Mouse (Mus musculus) heart, adult 2 months (tissue): ENCODE measurements around the gene Agrp. TPM values are rescaled to one million over a fixed set of nuclear protein-coding genes. Genes with fewer than 3 reads are reported as not detected.

Experiments
- DNase-seq, 2 experiments: peaks; one replicate each; pipeline ENCODE4 v3.0.0; 2021
- H3K27ac ChIP-seq: fragments of 200-600 bp; 2 replicates; pipeline ENCODE4 v1.8.1; 2022
- H3K27me3 ChIP-seq: fragments of 200-500 bp; 2 replicates; pipeline ENCODE4 v1.6.1; 2012; ENCODE audit warnings: mild to moderate bottlenecking, low read length, inconsistent platforms, mixed read lengths; ENCODE audit not compliant: control insufficient read depth, insufficient read depth
- H3K36me3 ChIP-seq: fragments of 200-500 bp; 2 replicates; pipeline ENCODE4 v1.6.1; 2012; ENCODE audit warnings: low read length, inconsistent platforms; ENCODE audit not compliant: control insufficient read depth, insufficient read depth
- H3K4me1 ChIP-seq: fragments of 200-500 bp; 2 replicates; pipeline ENCODE4 v1.6.1; 2011; ENCODE audit warnings: low read length; ENCODE audit not compliant: control insufficient read depth, insufficient read depth
- H3K4me3 ChIP-seq: fragments of 200-600 bp; 2 replicates; pipeline ENCODE4 v1.8.1; 2022
- H3K79me2 ChIP-seq: fragments of 200-500 bp; replicated peaks from 2 replicates; pipeline ENCODE4 v1.6.1; 2012; ENCODE audit warnings: mild to moderate bottlenecking, inconsistent platforms, low read length, moderate library complexity, mixed read lengths; ENCODE audit not compliant: control insufficient read depth, insufficient read depth
- H3K9ac ChIP-seq: fragments of 200-500 bp; 2 replicates; pipeline ENCODE4 v1.6.1; 2012; ENCODE audit warnings: low read depth, mild to moderate bottlenecking, control low read depth, inconsistent platforms, low read length, mixed read lengths
- CTCF ChIP-seq: fragments of 200-600 bp; IDR thresholded peaks from 2 replicates; pipeline ENCODE4 v1.8.1; 2022; ENCODE audit warnings: antibody characterized with exemption, mild to moderate bottlenecking, moderate library complexity
- EP300 ChIP-seq: fragments of 200-500 bp; IDR thresholded peaks from 2 replicates; pipeline ENCODE4 v1.6.1; 2011; ENCODE audit warnings: low read depth, low read length, control low read depth; ENCODE audit not compliant: insufficient read depth
- POLR2A ChIP-seq: fragments of 200-500 bp; IDR thresholded peaks from 2 replicates; pipeline ENCODE4 v1.6.1; 2011; ENCODE audit warnings: mild to moderate bottlenecking, low read depth, low read length, control low read depth; ENCODE audit not compliant: insufficient read depth
- whole genome bisulfite sequencing: fragments of 180-500 bp; shearing (Covaris S2); methylation state at CpG from one replicate; pipeline ENCODE4 v1.1.7; 2018; 5-methylcytosine and 5-hydroxymethylcytosine counted together
- intact Hi-C: fragments of 180-260 bp; cut with DNase I; formaldehyde crosslinking; loops from one replicate; pipeline ENCODE4 v1.15.1; 2025
- polyA plus RNA-seq: library from polyadenylated mRNA; depleted of rRNA; stranded (reverse); fragments of >200 nt; gene quantifications from 2 replicates; pipeline ENCODE4 v1.2.3, GENCODE M21; 2012
- total RNA-seq, 2 experiments: library from RNA; stranded (reverse); gene quantifications; 2 replicates each; pipeline ENCODE4 v1.2.3; 2021

Agrp gene
- total and polyA plus RNA-seq, 3 experiments: 0.31 TPM; not detected in 2

- Histone ChIP-seq H3K9ac (no peak overlapping the region), H3K27ac (no peak overlapping the region), H3K4me3 (no peak overlapping the region), H3K27me3 (no peaks in the 10 kb centered on the region), H3K36me3 (no peaks in the 10 kb centered on the region), H3K79me2 (no peaks in the 10 kb centered on the region), H3K4me1 (peaks cover 3% of the 10 kb centered on the region; the same call in 1 of the 2 replicates)
- intact Hi-C loops: no loop called here
- TF ChIP-seq EP300: no peak
- TF ChIP-seq POLR2A: no peak
- TF ChIP-seq CTCF: no peak
- 76% methylated on average over 5 of the region's 5 CpGs for WGBS
- DNase-seq: no peak
Observed at GRCm38 (mm10) chr8:105601301-105601700, 35.9 kb downstream of the Agrp start.

DNA sequence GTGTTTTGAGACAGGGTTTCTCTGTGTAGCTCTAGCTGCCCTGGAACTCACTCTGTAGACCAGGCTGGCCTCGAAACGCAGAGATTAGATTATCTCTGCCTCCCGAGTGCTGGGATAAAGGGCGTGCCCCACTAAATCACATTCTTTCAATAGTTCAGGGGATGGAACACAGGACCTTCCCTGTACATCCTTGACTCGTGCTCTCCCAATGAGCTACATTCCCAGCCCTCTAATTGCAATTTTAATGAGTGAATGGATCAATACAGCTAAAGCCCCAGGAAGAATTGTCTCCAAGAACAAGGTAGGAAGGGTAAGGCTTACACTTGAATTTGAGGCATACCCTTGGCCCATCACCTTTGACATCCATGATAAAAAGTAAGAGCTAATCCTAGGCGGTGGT is 38.4 kb downstream of the Agrp start:
- intact Hi-C loops: no loop called here
- H3K4me3 ChIP-seq: no peak overlapping the region

DNA sequence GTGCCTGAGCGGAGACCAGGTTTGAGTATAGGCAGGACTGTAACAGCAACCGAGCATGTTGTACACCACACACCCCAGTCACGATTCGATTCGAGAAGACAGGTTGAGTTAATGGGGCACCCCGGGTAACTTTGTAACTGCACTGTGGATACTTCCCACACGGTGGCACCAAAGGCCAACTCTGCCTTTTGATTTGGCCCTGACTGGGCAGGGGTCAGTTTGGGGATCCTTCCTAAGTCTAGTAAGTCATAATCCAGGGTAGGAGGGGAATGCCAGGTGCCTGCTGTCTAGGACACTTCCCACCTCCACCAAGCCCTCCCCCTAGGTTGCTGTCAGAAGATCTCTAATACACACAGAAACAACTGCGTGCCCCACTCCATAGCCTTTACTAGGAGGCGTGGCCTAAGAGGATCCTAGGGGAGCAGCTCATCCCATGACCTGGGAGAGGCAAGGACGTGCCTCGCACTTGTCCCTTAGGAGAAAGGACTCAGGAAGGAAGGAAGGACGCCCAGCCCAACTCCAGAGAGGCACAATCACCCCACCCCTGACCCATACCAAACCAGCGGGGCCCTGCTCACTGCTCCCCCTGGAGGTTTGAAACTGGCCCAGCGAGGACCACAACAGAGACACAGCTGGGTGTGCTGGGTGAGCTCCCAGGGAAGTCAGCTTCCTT is 40.7 kb downstream of the Agrp start:
- Histone ChIP-seq H3K9ac (peak overlapping the region; percentile 55), H3K79me2 (no peaks in the 10 kb centered on the region), H3K27ac (peak overlapping the region; percentile 88), H3K4me1 (peaks cover 4% of the 10 kb centered on the region), H3K27me3 (no peaks in the 10 kb centered on the region), H3K36me3 (no peaks in the 10 kb centered on the region; the same call in 1 of the 2 replicates), H3K4me3 (peak overlapping the region; percentile 33; the same call in 1 of the 2 replicates)
- WGBS: 7% methylated on average over 14 of the region's 14 CpGs
- TF ChIP-seq CTCF (peak; percentile 65), POLR2A (peak; percentile 59), EP300 (peak; percentile 94)
- intact Hi-C loops: loop anchor here (1.0 to 2.0 kb wide), 2 partner anchors 30 to 40 kb away; partner anchors contain the start of genes Agrp, Atp6v0d1 and Ctcf
- peak; percentile 88 to 89 for DNase-seq

More for the DNA sequence above, 38.4 kb downstream of the Agrp start:
- WGBS: 64% methylated on average over 6 of the region's 6 CpGs
- DNase-seq: no peak
- Histone ChIP-seq H3K79me2 (no peaks in the 10 kb centered on the region), H3K9ac (no peak overlapping the region), H3K27me3 (no peaks in the 10 kb centered on the region), H3K36me3 (no peaks in the 10 kb centered on the region; the same call in 1 of the 2 replicates), H3K27ac (no peak overlapping the region), H3K4me1 (peaks cover 4% of the 10 kb centered on the region)
- no peak for TF ChIP-seq POLR2A
- TF ChIP-seq CTCF: no peak

DNA sequence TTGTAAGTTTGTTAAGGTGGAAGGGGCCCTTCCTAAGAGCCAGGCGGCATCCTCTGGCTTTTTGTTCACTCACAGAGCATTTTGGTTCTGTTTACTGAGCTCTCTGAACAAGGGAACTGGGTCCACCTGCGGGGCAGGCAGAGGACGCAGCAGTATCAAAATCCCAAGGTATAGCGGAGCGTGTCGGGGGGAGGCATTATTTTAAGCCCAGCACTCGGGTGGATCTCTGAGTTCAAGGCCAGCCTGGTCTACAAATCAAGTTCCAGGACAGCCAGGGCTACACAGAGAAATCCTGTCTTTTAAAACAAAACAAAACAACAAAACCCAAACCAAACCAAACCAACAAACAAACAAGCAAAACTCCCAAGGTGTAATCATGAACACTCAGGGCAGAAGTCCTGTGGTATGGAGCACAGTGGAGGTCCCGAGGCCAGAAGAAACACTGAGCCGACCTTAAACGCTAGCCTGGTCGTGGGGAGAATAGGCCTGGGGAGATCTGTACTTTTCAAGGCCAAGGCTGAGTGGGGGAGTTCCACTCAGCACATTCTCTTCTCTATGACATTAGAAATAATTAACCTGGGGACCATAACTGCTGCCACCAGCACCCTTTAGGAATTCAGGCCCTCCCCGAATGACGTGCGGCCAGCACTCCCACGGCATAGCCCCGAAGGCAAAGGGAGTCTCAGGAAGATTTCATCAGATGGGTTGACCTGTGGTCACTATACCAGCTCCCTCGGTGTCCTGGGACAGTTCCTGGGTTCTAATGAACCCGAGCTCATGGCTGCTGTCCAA is 42.5 kb downstream of the Agrp start:
- peak; percentile 17 to 40 for DNase-seq
- TF ChIP-seq POLR2A: 0 out of 2 replicates have a peak, but pooled peaks have one; percentile 21
- TF ChIP-seq EP300: no peak
- no peak for TF ChIP-seq CTCF
- Histone ChIP-seq H3K9ac (peak overlapping the region; percentile 64), H3K4me1 (peaks cover 4% of the 10 kb centered on the region), H3K27ac (peak overlapping the region; percentile 88), H3K79me2 (no peaks in the 10 kb centered on the region), H3K4me3 (peak overlapping the region; percentile 40), H3K36me3 (no peaks in the 10 kb centered on the region; the same call in 1 of the 2 replicates), H3K27me3 (no peaks in the 10 kb centered on the region)
- intact Hi-C loops: no loop called here
- WGBS: 48% methylated on average over 18 of the region's 18 CpGs

- Histone ChIP-seq H3K9ac (peak overlapping the region; percentile 64), H3K4me3 (peak overlapping the region; percentile 40), H3K27me3 (no peaks in the 10 kb centered on the region), H3K27ac (peak overlapping the region; percentile 88), H3K36me3 (no peaks in the 10 kb centered on the region; the same call in 1 of the 2 replicates), H3K79me2 (no peaks in the 10 kb centered on the region), H3K4me1 (peaks cover 4% of the 10 kb centered on the region)
- 19% methylated on average over 15 of the region's 15 CpGs for WGBS
- DNase-seq: peak; percentile 70 to 77
- intact Hi-C loops: no loop called here
- TF ChIP-seq CTCF (no peak), POLR2A (peak; percentile 59; the same call in 1 of the 2 replicates), EP300 (0 out of 2 replicates have a peak, but pooled peaks have one; percentile 8)
Observed at GRCm38 (mm10) chr8:105593859-105594258, 43.3 kb downstream of the Agrp start.

GRCm38 (mm10) chr8:105592431-105592830 is 44.8 kb downstream of the Agrp start:
- Histone ChIP-seq H3K36me3 (no peaks in the 10 kb centered on the region; the same call in 1 of the 2 replicates), H3K4me1 (peaks cover 4% of the 10 kb centered on the region), H3K27ac (no peak overlapping the region), H3K79me2 (no peaks in the 10 kb centered on the region), H3K4me3 (no peak overlapping the region), H3K9ac (no peak overlapping the region), H3K27me3 (no peaks in the 10 kb centered on the region)
- no peak for DNase-seq
- intact Hi-C loops: no loop called here
- WGBS: 70% methylated on average over 2 of the region's 2 CpGs
- TF ChIP-seq EP300: no peak
- TF ChIP-seq CTCF: no peak
- no peak for TF ChIP-seq POLR2A
